Comparison of ENCODE assay signal across 11 mouse cellular contexts in the genomic region with DNA sequence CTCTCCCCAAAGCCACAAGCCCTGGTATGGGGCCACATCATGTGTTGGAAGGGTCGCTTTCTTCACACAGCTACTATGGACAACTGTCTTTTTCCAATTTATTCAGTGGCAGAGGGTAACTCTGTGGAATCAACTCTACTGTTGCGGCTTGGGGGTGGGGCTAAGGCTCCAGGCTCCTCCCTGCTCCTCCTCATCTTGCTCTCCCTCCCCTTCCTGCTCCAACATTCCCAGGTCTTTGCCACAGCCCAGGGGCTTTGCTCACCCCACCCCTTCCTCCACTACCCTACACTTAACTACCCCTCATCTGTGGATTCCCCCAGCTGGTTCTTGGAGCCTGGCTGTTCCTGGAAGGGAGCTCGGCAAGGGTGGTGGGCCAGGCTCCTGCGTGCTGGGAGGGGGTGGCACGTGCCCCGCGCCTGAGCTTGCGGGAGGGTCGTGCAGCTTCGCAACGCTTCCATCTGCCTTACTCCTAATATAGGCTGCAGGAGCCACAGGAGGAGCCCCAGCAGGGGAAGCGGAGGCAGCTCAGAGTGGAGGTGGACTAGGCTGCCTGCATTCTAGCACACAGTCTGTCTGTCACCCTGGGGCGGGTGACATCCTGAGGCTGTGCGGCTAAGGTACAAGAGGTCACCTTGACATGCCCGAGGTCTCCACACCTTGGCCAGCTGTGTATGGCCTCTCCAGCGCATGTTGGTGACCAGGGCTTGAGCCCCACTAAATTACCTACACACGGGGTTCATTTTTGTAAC.
DNase-seq lines count a peak whose midpoint lies in the region; ATAC-seq and TF ChIP-seq lines count a peak whose summit lies in the region.
"Had no signal": no experiment of that assay in that cellular context is flagged by ENCODE, and none has a peak within 500 bp of the region (broad histone marks: within the 10 kb centered on the region; RNA-seq: fewer than 3 reads in every experiment).

No protein-coding gene starts in this region.

- TF ChIP-seq CTCF in ES-Bruce4 (IDR thresholded peaks at IDR 0.05; ENCODE audit: low read depth, low read length) = no peak

- H3K36me3 ChIP-seq in kidney, embryonic 14.5 days (ENCODE audit: control insufficient read depth, insufficient read depth, low read length) = no peaks in the 10 kb centered on the region
- no peaks in the 10 kb centered on the region for H3K36me3 ChIP-seq in ES-Bruce4 (ENCODE audit: control insufficient read depth, insufficient read depth, low read length, poor library complexity, severe bottlenecking)
- H3K36me3 ChIP-seq in limb, embryonic 13.5 days = no peaks in the 10 kb centered on the region
- H3K36me3 ChIP-seq: hindbrain, embryonic 15.5 days had no signal

- peaks cover 7% of the 10 kb centered on the region for H3K4me1 ChIP-seq in kidney, embryonic 14.5 days (ENCODE audit: control insufficient read depth, insufficient read depth, low read length)
- H3K4me1 ChIP-seq in ES-Bruce4 (ENCODE audit: control insufficient read depth, insufficient read depth, low read length) = peaks cover 6% of the 10 kb centered on the region
- H3K4me1 ChIP-seq in limb, embryonic 13.5 days = peaks cover 19% of the 10 kb centered on the region

- H3K4me3 ChIP-seq in kidney, embryonic 14.5 days (ENCODE audit: low read length) = no peak overlapping the region
- peak overlapping the region; percentile 2; the same call in 1 of the 2 replicates for H3K4me3 ChIP-seq in ES-Bruce4 (ENCODE audit: low read depth, low read length)
- no peak overlapping the region for H3K4me3 ChIP-seq in limb, embryonic 13.5 days
- H3K4me3 ChIP-seq: gastrocnemius, adult 2 months; hindbrain, embryonic 15.5 days had no signal

- ATAC-seq in kidney, embryonic 14.5 days (ENCODE audit: low FRiP score, low TSS enrichment) = no peak
- peak; percentile 59; the same call in 1 of the 2 replicates for ATAC-seq in limb, embryonic 13.5 days (ENCODE audit: low FRiP score, low read depth)

- H3K9me3 ChIP-seq in kidney, embryonic 14.5 days (ENCODE audit: control insufficient read depth, low read length) = no peaks in the 10 kb centered on the region
- H3K9me3 ChIP-seq in ES-Bruce4 (replicated peaks; ENCODE audit: control insufficient read depth, insufficient read depth, low read length, poor library complexity, severe bottlenecking) = peaks cover 4% of the 10 kb centered on the region
- H3K9me3 ChIP-seq in limb, embryonic 13.5 days = peaks cover 13% of the 10 kb centered on the region
- H3K9me3 ChIP-seq: hindbrain, embryonic 15.5 days had no signal

- no peak for DNase-seq in kidney, postnatal 10 days
- DNase-seq in ZHBTc4 (ENCODE audit: low read depth, low spot score) = peak; percentile 52
- DNase-seq in thymus, postnatal 4 days = no peak
- DNase-seq in ovary, postnatal 14 days (ENCODE audit: low spot score) = no peak
- DNase-seq: adrenal gland, postnatal 14 days; gastrocnemius, adult 2 months; lung, postnatal 14 days had no signal

- no peak overlapping the region for H3K9ac ChIP-seq in kidney, embryonic 14.5 days (ENCODE audit: low read depth, low read length)
- no peak overlapping the region for H3K9ac ChIP-seq in ES-Bruce4 (ENCODE audit: low read depth, poor library complexity, severe bottlenecking)
- H3K9ac ChIP-seq in limb, embryonic 13.5 days = peak overlapping the region; percentile 50
- H3K9ac ChIP-seq: hindbrain, embryonic 15.5 days had no signal

- H3K27ac ChIP-seq in kidney, embryonic 14.5 days (ENCODE audit: low read depth, low read length) = no peak overlapping the region
- no peak overlapping the region for H3K27ac ChIP-seq in ES-Bruce4 (ENCODE audit: insufficient read depth, low read length)
- no peak overlapping the region for H3K27ac ChIP-seq in limb, embryonic 13.5 days
- H3K27ac ChIP-seq: gastrocnemius, adult 2 months; hindbrain, embryonic 15.5 days had no signal

- TF ChIP-seq POLR2A in ES-Bruce4 (IDR thresholded peaks at IDR 0.05; ENCODE audit: insufficient read depth, low read length) = no peak

- no peaks in the 10 kb centered on the region for H3K27me3 ChIP-seq in kidney, embryonic 14.5 days (ENCODE audit: control insufficient read depth, insufficient read depth, low read length)
- H3K27me3 ChIP-seq in ES-Bruce4 (ENCODE audit: control insufficient read depth, insufficient read depth, low read length, poor library complexity, severe bottlenecking) = no peaks in the 10 kb centered on the region
- no peaks in the 10 kb centered on the region for H3K27me3 ChIP-seq in limb, embryonic 13.5 days
- H3K27me3 ChIP-seq: hindbrain, embryonic 15.5 days had no signal

- WGBS in kidney, embryonic 14.5 days = 40% methylated on average over 17 of the region's 17 CpGs
- WGBS in limb, embryonic 13.5 days = 27% methylated on average over 17 of the region's 17 CpGs

- peak; percentile 16; the same call in 1 of the 2 replicates for TF ChIP-seq EP300 in ES-Bruce4 (IDR thresholded peaks at IDR 0.05; ENCODE audit: insufficient read depth, low read depth, low read length)

- H3K4me2 ChIP-seq in kidney, embryonic 14.5 days (replicated peaks; ENCODE audit: low read depth, low read length) = peak overlapping the region; percentile 22
- peak overlapping the region; percentile 46 for H3K4me2 ChIP-seq in limb, embryonic 13.5 days (replicated peaks)
- H3K4me2 ChIP-seq: hindbrain, embryonic 15.5 days had no signal
